Comparison of ENCODE assay signal across 8 mouse cellular contexts in the genomic region with DNA sequence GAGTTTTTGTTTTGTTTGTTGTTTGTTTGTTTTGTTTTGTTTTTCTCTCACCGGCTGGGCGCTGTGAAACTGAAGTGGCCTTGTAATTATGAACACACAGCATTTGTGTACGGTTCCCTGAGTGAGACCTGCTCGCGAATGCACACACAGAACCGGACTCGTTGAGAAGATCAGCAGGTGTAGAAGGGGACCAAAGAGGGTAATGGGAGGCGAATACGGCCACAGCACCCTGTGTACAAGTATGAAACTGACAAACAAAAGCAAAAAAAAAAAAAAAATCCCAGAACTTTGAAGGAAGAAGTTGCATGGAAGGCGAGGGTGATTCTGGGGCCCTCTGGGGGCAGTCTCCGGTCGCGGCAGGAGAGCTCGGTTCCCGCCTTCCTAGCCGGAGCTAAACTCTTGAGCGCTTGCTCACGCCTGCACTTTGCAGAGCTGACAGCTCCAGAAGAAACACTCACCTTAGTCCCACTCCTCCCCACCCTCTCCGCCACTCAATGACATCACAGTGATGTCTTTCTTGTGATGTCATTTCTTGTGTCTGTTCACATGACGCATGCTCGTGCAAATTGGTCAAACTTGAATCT. TPM values are rescaled to one million over a fixed set of nuclear protein-coding genes. Genes with fewer than 3 reads are reported as not detected.
DNase-seq lines count a peak whose midpoint lies in the region; ATAC-seq and TF ChIP-seq lines count a peak whose summit lies in the region.

No protein-coding gene starts in this region.

- no peak overlapping the region for H3K9ac ChIP-seq in forebrain, postnatal 0 days
- no peak overlapping the region for H3K9ac ChIP-seq in midbrain, embryonic 14.5 days (replicated peaks; ENCODE audit: low read length)

- no peak for ATAC-seq in forebrain, postnatal 0 days
- ATAC-seq in midbrain, embryonic 14.5 days (ENCODE audit: low FRiP score, low TSS enrichment): 0 out of 2 replicates have a peak, but pooled peaks have one; percentile 31

- no peaks in the 10 kb centered on the region for H3K36me3 ChIP-seq in forebrain, postnatal 0 days (ENCODE audit: insufficient read depth)
- no peaks in the 10 kb centered on the region for H3K36me3 ChIP-seq in limb, embryonic 10.5 days
- no peaks in the 10 kb centered on the region for H3K36me3 ChIP-seq in midbrain, embryonic 14.5 days (ENCODE audit: control insufficient read depth, insufficient read depth, low read length)

- no peak overlapping the region for H3K4me3 ChIP-seq in forebrain, postnatal 0 days (ENCODE audit: low read depth, low read length)
- H3K4me3 ChIP-seq in limb, embryonic 10.5 days: peak overlapping the region; percentile 52
- peak overlapping the region; percentile 21 for H3K4me3 ChIP-seq in midbrain, embryonic 14.5 days (replicated peaks; ENCODE audit: low read depth, low read length)

- TF ChIP-seq CTCF in forebrain, postnatal 0 days (IDR thresholded peaks at IDR 0.05; ENCODE audit: low read depth): no peak

- H3K27me3 ChIP-seq in forebrain, postnatal 0 days (ENCODE audit: insufficient read depth, low read length): peaks cover 61% of the 10 kb centered on the region
- H3K27me3 ChIP-seq in limb, embryonic 10.5 days (ENCODE audit: low read depth, poor library complexity, severe bottlenecking): peaks cover 59% of the 10 kb centered on the region
- peaks cover 78% of the 10 kb centered on the region for H3K27me3 ChIP-seq in midbrain, embryonic 14.5 days (ENCODE audit: control insufficient read depth, insufficient read depth, low read length)

- peak overlapping the region; percentile 29 for H3K4me2 ChIP-seq in forebrain, postnatal 0 days (ENCODE audit: low read depth)
- peak overlapping the region; percentile 47 for H3K4me2 ChIP-seq in midbrain, embryonic 14.5 days (ENCODE audit: low read length)

- under 1% methylated on average over 21 of the region's 21 CpGs for WGBS in forebrain, postnatal 0 days
- under 1% methylated on average over 21 of the region's 21 CpGs for WGBS in limb, embryonic 10.5 days
- WGBS in midbrain, embryonic 14.5 days: 1% methylated on average over 21 of the region's 21 CpGs

- no peaks in the 10 kb centered on the region for H3K9me3 ChIP-seq in forebrain, postnatal 0 days (ENCODE audit: low read length)
- H3K9me3 ChIP-seq in limb, embryonic 10.5 days (replicated peaks): no peaks in the 10 kb centered on the region
- no peaks in the 10 kb centered on the region for H3K9me3 ChIP-seq in midbrain, embryonic 14.5 days (ENCODE audit: control insufficient read depth, low read length)

- intact Hi-C loops in left cerebral cortex, postnatal 4 days (cut with DNase I): no loop called here

- 0 out of 2 replicates have a peak, but pooled peaks cover 3% of the 10 kb centered on the region for H3K4me1 ChIP-seq in forebrain, postnatal 0 days (ENCODE audit: insufficient read depth)
- peaks cover 25% of the 10 kb centered on the region for H3K4me1 ChIP-seq in limb, embryonic 10.5 days
- 0 out of 2 replicates have a peak, but pooled peaks cover 3% of the 10 kb centered on the region for H3K4me1 ChIP-seq in midbrain, embryonic 14.5 days (ENCODE audit: control insufficient read depth, insufficient read depth, low read length)

- H3K27ac ChIP-seq in forebrain, postnatal 0 days (ENCODE audit: low read depth, low read length): no peak overlapping the region
- no peak overlapping the region for H3K27ac ChIP-seq in limb, embryonic 10.5 days
- H3K27ac ChIP-seq in midbrain, embryonic 14.5 days (replicated peaks; ENCODE audit: low read depth, low read length): no peak overlapping the region

- DNase-seq in left cerebral cortex, postnatal 4 days: peak; percentile 22
- DNase-seq in left cerebral cortex, adult 18-20 months (ENCODE audit: low spot score in 2 of 2): no peak
- DNase-seq in T-cell, adult 2 months (ENCODE audit: low spot score): peak; percentile 38
- DNase-seq in forebrain, postnatal 0 days: peak; percentile 63
- peak; percentile 67 for DNase-seq in limb, embryonic 10.5 days (ENCODE audit: low spot score)
- DNase-seq in midbrain, embryonic 14.5 days: peak; percentile 50
- no peak for DNase-seq in urinary bladder, postnatal 4 days (ENCODE audit: low spot score in 2 of 2)
- DNase-seq in layer of hippocampus, adult 8-10 months (ENCODE audit: low spot score in 2 of 2): no peak

RNA-seq across cellular contexts. Expression of gene Prss16, which starts 14.1 kb away (rescaled TPM):
- not detected for total RNA-seq in left cerebral cortex, postnatal 4 days (2021)
- 1 to 10 TPM in 1 of 2 experiments, under 1 TPM in 1; 0.35 to 1.2 TPM for total RNA-seq in left cerebral cortex, adult 18-20 months (2021)
- not detected in 2 replicates for total RNA-seq in forebrain, postnatal 0 days (2014; rRNA removed)
- not detected in 2 replicates for polyA plus RNA-seq in forebrain, postnatal 0 days (2015; fragmentation: Nextera tagmentation; extraction: Ambion mirVana)
- 0.20 TPM in 1 of 2 replicates, not detected in the other for polyA plus RNA-seq in limb, embryonic 10.5 days (2016; fragmentation: Nextera tagmentation; extraction: Ambion mirVana)
- polyA plus RNA-seq in midbrain, embryonic 14.5 days (2014; fragmentation: Nextera tagmentation; extraction: Ambion mirVana): not detected in 2 replicates
- under 1 TPM; 0.29 to 0.84 (median 0.56) TPM for total RNA-seq in layer of hippocampus, adult 8-10 months (2022)

RNA-seq across cellular contexts. Expression of gene Pom121l2, which starts 14.4 kb away (rescaled TPM):
- under 1 TPM in 1 of 2 experiments, not detected in 1; 0.12 TPM for total RNA-seq in left cerebral cortex, postnatal 4 days (2021)
- not detected for total RNA-seq in left cerebral cortex, adult 18-20 months (2021)
- total RNA-seq in forebrain, postnatal 0 days (2014; rRNA removed): 0.38 TPM in 1 of 2 replicates, not detected in the other
- polyA plus RNA-seq in forebrain, postnatal 0 days (2015; fragmentation: Nextera tagmentation; extraction: Ambion mirVana): not detected in 2 replicates
- polyA plus RNA-seq in limb, embryonic 10.5 days (2016; fragmentation: Nextera tagmentation; extraction: Ambion mirVana): 0.14 and 0.28 TPM in 2 replicates
- polyA plus RNA-seq in midbrain, embryonic 14.5 days (2014; fragmentation: Nextera tagmentation; extraction: Ambion mirVana): not detected in 2 replicates
- total RNA-seq in layer of hippocampus, adult 8-10 months (2022): not detected

RNA-seq across cellular contexts. Expression of gene Hist1h2ah, which starts 39.9 kb away (rescaled TPM):
- total RNA-seq in left cerebral cortex, postnatal 4 days (2021): 100 to 1,000 TPM; 126 to 134 TPM
- 10 to 100 TPM; 24.4 to 38.7 TPM for total RNA-seq in left cerebral cortex, adult 18-20 months (2021)
- 9.2 and 47.2 TPM in 2 replicates for total RNA-seq in forebrain, postnatal 0 days (2014; rRNA removed)
- 1.6 and 1.9 TPM in 2 replicates for polyA plus RNA-seq in forebrain, postnatal 0 days (2015; fragmentation: Nextera tagmentation; extraction: Ambion mirVana)
- 7.3 and 8.5 TPM in 2 replicates for polyA plus RNA-seq in limb, embryonic 10.5 days (2016; fragmentation: Nextera tagmentation; extraction: Ambion mirVana)
- polyA plus RNA-seq in midbrain, embryonic 14.5 days (2014; fragmentation: Nextera tagmentation; extraction: Ambion mirVana): not detected in 2 replicates
- total RNA-seq in layer of hippocampus, adult 8-10 months (2022): 10 to 100 TPM in 3 of 4 experiments, 1 to 10 TPM in 1; 6.5 to 26.2 (median 15.2) TPM

RNA-seq across cellular contexts. Expression of gene Hist1h2bk, which starts 40.2 kb away (rescaled TPM):
- 100 to 1,000 TPM in 1 of 2 experiments, 10 to 100 TPM in 1; 95.1 to 120 TPM for total RNA-seq in left cerebral cortex, postnatal 4 days (2021)
- 10 to 100 TPM; 14.5 to 16.1 TPM for total RNA-seq in left cerebral cortex, adult 18-20 months (2021)
- total RNA-seq in forebrain, postnatal 0 days (2014; rRNA removed): 233 and 262 TPM in 2 replicates
- polyA plus RNA-seq in forebrain, postnatal 0 days (2015; fragmentation: Nextera tagmentation; extraction: Ambion mirVana): 0.40 TPM in 1 of 2 replicates, not detected in the other
- polyA plus RNA-seq in limb, embryonic 10.5 days (2016; fragmentation: Nextera tagmentation; extraction: Ambion mirVana): 10.3 and 11.8 TPM in 2 replicates
- 0.86 and 1.1 TPM in 2 replicates for polyA plus RNA-seq in midbrain, embryonic 14.5 days (2014; fragmentation: Nextera tagmentation; extraction: Ambion mirVana)
- 10 to 100 TPM; 10.4 to 18.1 (median 16.5) TPM for total RNA-seq in layer of hippocampus, adult 8-10 months (2022)

RNA-seq across cellular contexts. Expression of gene Hist1h4i, which starts 45.7 kb away (rescaled TPM):
- 10 to 100 TPM; 89.3 to 89.6 TPM for total RNA-seq in left cerebral cortex, postnatal 4 days (2021)
- total RNA-seq in left cerebral cortex, adult 18-20 months (2021): 10 to 100 TPM; 71.8 to 81.6 TPM
- 26.4 and 44.9 TPM in 2 replicates for total RNA-seq in forebrain, postnatal 0 days (2014; rRNA removed)
- polyA plus RNA-seq in forebrain, postnatal 0 days (2015; fragmentation: Nextera tagmentation; extraction: Ambion mirVana): 4.2 and 5.8 TPM in 2 replicates
- polyA plus RNA-seq in limb, embryonic 10.5 days (2016; fragmentation: Nextera tagmentation; extraction: Ambion mirVana): 27.4 and 36.3 TPM in 2 replicates
- polyA plus RNA-seq in midbrain, embryonic 14.5 days (2014; fragmentation: Nextera tagmentation; extraction: Ambion mirVana): 6.6 and 6.8 TPM in 2 replicates
- 10 to 100 TPM; 55.1 to 70.7 (median 60.0) TPM for total RNA-seq in layer of hippocampus, adult 8-10 months (2022)

Comparison
In these comparisons a context has a peak if more than half of its experiments do, and no peak if none do; other contexts are left out.
1. DNase-seq: peak in left cerebral cortex, postnatal 4 days (single experiment), T-cell, adult 2 months (single experiment), forebrain, postnatal 0 days (single experiment), limb, embryonic 10.5 days (single experiment) and midbrain, embryonic 14.5 days (single experiment); none in left cerebral cortex, adult 18-20 months (0 of 2), urinary bladder, postnatal 4 days (0 of 2) and layer of hippocampus, adult 8-10 months (0 of 2).